Mouse (Mus musculus) heart, adult 2 months (tissue): ENCODE measurements at regions not wholly inside any gene's neighbourhood (a gene's known extent, or its start where the extent isn't known, plus 50 kb on each side); places are given as distances from the start of the nearest gene placed in this dataset.

ENCODE experiments used
- DNase-seq, 2 experiments: peaks; one replicate each; pipeline ENCODE4 v3.0.0; 2021
- H3K27ac ChIP-seq: fragments of 200-600 bp; 2 replicates; pipeline ENCODE4 v1.8.1; 2022
- H3K27me3 ChIP-seq: fragments of 200-500 bp; 2 replicates; pipeline ENCODE4 v1.6.1; 2012; ENCODE audit warnings: mild to moderate bottlenecking, low read length, inconsistent platforms, mixed read lengths; ENCODE audit not compliant: control insufficient read depth, insufficient read depth
- H3K36me3 ChIP-seq: fragments of 200-500 bp; 2 replicates; pipeline ENCODE4 v1.6.1; 2012; ENCODE audit warnings: low read length, inconsistent platforms; ENCODE audit not compliant: control insufficient read depth, insufficient read depth
- H3K4me1 ChIP-seq: fragments of 200-500 bp; 2 replicates; pipeline ENCODE4 v1.6.1; 2011; ENCODE audit warnings: low read length; ENCODE audit not compliant: control insufficient read depth, insufficient read depth
- H3K4me3 ChIP-seq: fragments of 200-600 bp; 2 replicates; pipeline ENCODE4 v1.8.1; 2022
- H3K79me2 ChIP-seq: fragments of 200-500 bp; replicated peaks from 2 replicates; pipeline ENCODE4 v1.6.1; 2012; ENCODE audit warnings: mild to moderate bottlenecking, inconsistent platforms, low read length, moderate library complexity, mixed read lengths; ENCODE audit not compliant: control insufficient read depth, insufficient read depth
- H3K9ac ChIP-seq: fragments of 200-500 bp; 2 replicates; pipeline ENCODE4 v1.6.1; 2012; ENCODE audit warnings: low read depth, mild to moderate bottlenecking, control low read depth, inconsistent platforms, low read length, mixed read lengths
- CTCF ChIP-seq: fragments of 200-600 bp; IDR thresholded peaks from 2 replicates; pipeline ENCODE4 v1.8.1; 2022; ENCODE audit warnings: antibody characterized with exemption, mild to moderate bottlenecking, moderate library complexity
- EP300 ChIP-seq: fragments of 200-500 bp; IDR thresholded peaks from 2 replicates; pipeline ENCODE4 v1.6.1; 2011; ENCODE audit warnings: low read depth, low read length, control low read depth; ENCODE audit not compliant: insufficient read depth
- POLR2A ChIP-seq: fragments of 200-500 bp; IDR thresholded peaks from 2 replicates; pipeline ENCODE4 v1.6.1; 2011; ENCODE audit warnings: mild to moderate bottlenecking, low read depth, low read length, control low read depth; ENCODE audit not compliant: insufficient read depth
- WGBS: fragments of 180-500 bp; shearing (Covaris S2); methylation state at CpG from one replicate; pipeline ENCODE4 v1.1.7; 2018; 5-methylcytosine and 5-hydroxymethylcytosine counted together
- intact Hi-C: fragments of 180-260 bp; cut with DNase I; formaldehyde crosslinking; loops from one replicate; pipeline ENCODE4 v1.15.1; 2025

- Histone ChIP-seq H3K4me1 (peaks cover 1% of the 10 kb centered on the region; the same call in 1 of the 2 replicates), H3K27ac (no peak overlapping the region)
- no peak for DNase-seq
Observed at GRCm38 (mm10) chr8:128085800-128086199, 272.6 kb upstream of the Nrp1 start.

GRCm38 (mm10) chr8:128087500-128087899 lies 270.9 kb upstream of the Nrp1 start:
- no peak overlapping the region for H3K4me3 ChIP-seq
- TF ChIP-seq EP300 (no peak), POLR2A (no peak), CTCF (no peak)
- no peak overlapping the region for H3K27ac ChIP-seq
- H3K79me2 ChIP-seq: no peaks in the 10 kb centered on the region
- no peak overlapping the region for H3K9ac ChIP-seq
- no peaks in the 10 kb centered on the region for H3K36me3 ChIP-seq
- H3K4me1 ChIP-seq: peaks cover 1% of the 10 kb centered on the region; the same call in 1 of the 2 replicates
- WGBS: 100% methylated on average over 1 of the region's 1 CpGs
- no peak for DNase-seq
- intact Hi-C loops: no loop called here
- H3K27me3 ChIP-seq: no peaks in the 10 kb centered on the region

More at GRCm38 (mm10) chr8:128085800-128086199, 272.6 kb upstream of the Nrp1 start:
- no peaks in the 10 kb centered on the region for H3K79me2 ChIP-seq
- no peak overlapping the region for H3K9ac ChIP-seq
- intact Hi-C loops: no loop called here
- 23% methylated on average over 1 of the region's 1 CpGs for WGBS
- TF ChIP-seq CTCF (no peak), POLR2A (no peak), EP300 (no peak)
- H3K27me3 ChIP-seq: no peaks in the 10 kb centered on the region
- H3K36me3 ChIP-seq: no peaks in the 10 kb centered on the region
- H3K4me3 ChIP-seq: no peak overlapping the region

GRCm38 (mm10) chr8:128092826-128093225 lies 265.6 kb upstream of the Nrp1 start:
- 39% methylated on average over 7 of the region's 7 CpGs for WGBS
- H3K9ac ChIP-seq: no peak overlapping the region
- DNase-seq: peak; percentile 43 to 45
- no peak overlapping the region for H3K27ac ChIP-seq
- no peaks in the 10 kb centered on the region for H3K79me2 ChIP-seq
- intact Hi-C loops: no loop called here
- no peaks in the 10 kb centered on the region for H3K27me3 ChIP-seq
- H3K4me1 ChIP-seq: no peaks in the 10 kb centered on the region; the same call in 1 of the 2 replicates
- no peak for TF ChIP-seq POLR2A
- no peak for TF ChIP-seq CTCF
- no peak for TF ChIP-seq EP300
- H3K36me3 ChIP-seq: no peaks in the 10 kb centered on the region
- H3K4me3 ChIP-seq: no peak overlapping the region

- Histone ChIP-seq H3K4me3 (no peak overlapping the region), H3K79me2 (no peaks in the 10 kb centered on the region), H3K36me3 (no peaks in the 10 kb centered on the region), H3K9ac (no peak overlapping the region), H3K27me3 (no peaks in the 10 kb centered on the region), H3K27ac (no peak overlapping the region), H3K4me1 (no peaks in the 10 kb centered on the region; the same call in 1 of the 2 replicates)
- no peak for DNase-seq
- TF ChIP-seq POLR2A (no peak), EP300 (no peak), CTCF (no peak)
- WGBS: 77% methylated on average over 1 of the region's 1 CpGs
- intact Hi-C loops: no loop called here
Observed at GRCm38 (mm10) chr8:128095451-128095850, 263.0 kb upstream of the Nrp1 start.

GRCm38 (mm10) chr8:128097601-128098000 lies 260.8 kb upstream of the Nrp1 start:
- TF ChIP-seq POLR2A (no peak), CTCF (no peak), EP300 (no peak)
- H3K4me1 ChIP-seq: no peaks in the 10 kb centered on the region; the same call in 1 of the 2 replicates
- H3K36me3 ChIP-seq: no peaks in the 10 kb centered on the region
- H3K79me2 ChIP-seq: no peaks in the 10 kb centered on the region
- no peak overlapping the region for H3K9ac ChIP-seq
- no peak overlapping the region for H3K4me3 ChIP-seq
- 76% methylated on average over 3 of the region's 3 CpGs for WGBS
- no peaks in the 10 kb centered on the region for H3K27me3 ChIP-seq
- H3K27ac ChIP-seq: no peak overlapping the region
- intact Hi-C loops: no loop called here
- DNase-seq: no peak

GRCm38 (mm10) chr8:128103380-128103779 lies 255.0 kb upstream of the Nrp1 start:
- Histone ChIP-seq H3K4me1 (no peaks in the 10 kb centered on the region), H3K79me2 (no peaks in the 10 kb centered on the region), H3K9ac (no peak overlapping the region), H3K27ac (no peak overlapping the region), H3K36me3 (no peaks in the 10 kb centered on the region), H3K4me3 (no peak overlapping the region), H3K27me3 (no peaks in the 10 kb centered on the region)
- no peak for DNase-seq
- 93% methylated on average over 1 of the region's 1 CpGs for WGBS
- intact Hi-C loops: no loop called here
- no peak for TF ChIP-seq POLR2A
